Mouse (Mus musculus) cerebellum, postnatal 36 days (tissue): ENCODE data around the gene Rpl15.
"Not testable (repeated sequence)": the region's sequence is repeated elsewhere in the genome, so short reads cannot be mapped to it uniquely, and the experiment has no call there.

Experiments used
- DNase-seq, 2 experiments: peaks; one replicate each; pipeline ENCODE4 v3.0.0; 2021 to 2022; ENCODE audit warnings: mixed read lengths in 2 of 2

The Rpl15 gene

GRCm38 (mm10) chr14:18270529-18271441 is at the start of gene Rpl15, which contains the start of gene Nkiras1:
Rpl15 (minus strand) TSS chr14:18271391.
Nkiras1 (plus strand) TSS chr14:18271136.
- DNase-seq: peak; percentile 97 to 99

GRCm38 (mm10) chr14:18317457-18318411 is 46.5 kb upstream of the Rpl15 start:
- no peak for DNase-seq

GRCm38 (mm10) chr14:18304165-18304564 is 33.0 kb upstream of the Rpl15 start:
- no peak for DNase-seq

GRCm38 (mm10) chr14:18303262-18303661 is 32.1 kb upstream of the Rpl15 start:
- peak; percentile 16 to 24 for DNase-seq

GRCm38 (mm10) chr14:18302750-18303149 is 31.6 kb upstream of the Rpl15 start:
- DNase-seq: no peak

GRCm38 (mm10) chr14:18301591-18301990 is 30.4 kb upstream of the Rpl15 start:
- DNase-seq: no peak

- no peak for DNase-seq
These were observed 29.5 kb upstream of the Rpl15 start for GRCm38 (mm10) chr14:18300676-18301075.

- DNase-seq: no peak
These were observed 27.7 kb upstream of the Rpl15 start for GRCm38 (mm10) chr14:18298874-18299273.

- no peak for DNase-seq
These were observed 26.2 kb upstream of the Rpl15 start for GRCm38 (mm10) chr14:18297441-18297840.

- no peak for DNase-seq
These were observed 21.4 kb upstream of the Rpl15 start for GRCm38 (mm10) chr14:18292578-18292977.

- no peak for DNase-seq
These were observed 20.9 kb upstream of the Rpl15 start for GRCm38 (mm10) chr14:18292111-18292510.

GRCm38 (mm10) chr14:18287391-18287790 is 16.2 kb upstream of the Rpl15 start:
- DNase-seq: no peak

GRCm38 (mm10) chr14:18286441-18286840 is 15.2 kb upstream of the Rpl15 start:
- no peak for DNase-seq

GRCm38 (mm10) chr14:18285476-18285875 is 14.3 kb upstream of the Rpl15 start:
- no peak for DNase-seq

- DNase-seq: no peak
These were observed 13.4 kb upstream of the Rpl15 start for GRCm38 (mm10) chr14:18284581-18284980.

GRCm38 (mm10) chr14:18280375-18280774 is 9.2 kb upstream of the Rpl15 start:
- DNase-seq: no peak

GRCm38 (mm10) chr14:18274526-18274925 is 3.3 kb upstream of the Rpl15 start:
- no peak for DNase-seq

- no peak for DNase-seq
These were observed 475 bp upstream of the Rpl15 start for GRCm38 (mm10) chr14:18271666-18272065.

- not testable (repeated sequence) for DNase-seq
These were observed 1.2 kb downstream of the Rpl15 start for GRCm38 (mm10) chr14:18269947-18270528.

- DNase-seq: peak; percentile 48 to 54
These were observed 7.8 kb downstream of the Rpl15 start for GRCm38 (mm10) chr14:18263427-18263826.

- DNase-seq: no peak
These were observed 10.0 kb downstream of the Rpl15 start for GRCm38 (mm10) chr14:18261203-18261602.

GRCm38 (mm10) chr14:18242638-18243130 is 28.5 kb downstream of the Rpl15 start:
- DNase-seq: no peak

- no peak for DNase-seq
These were observed 29.4 kb downstream of the Rpl15 start for GRCm38 (mm10) chr14:18241786-18242185.
